Mouse (Mus musculus) bone marrow, adult 2 months (tissue): ENCODE results near the gene Ncbp2.

Source experiments
- CTCF ChIP-seq: fragments of 200-500 bp; IDR thresholded peaks from 2 replicates; pipeline ENCODE4 v1.5.1; 2011; ENCODE audit warnings: low read length, control low read depth; ENCODE audit not compliant: control insufficient read depth, insufficient read depth
- POLR2A ChIP-seq: fragments of 200-500 bp; IDR thresholded peaks from 2 replicates; pipeline ENCODE4 v1.6.1; 2011; ENCODE audit warnings: low read depth, mild to moderate bottlenecking, control low read depth, low read length, borderline replicate concordance; ENCODE audit not compliant: control insufficient read depth

- no peak for TF ChIP-seq CTCF
- no peak for TF ChIP-seq POLR2A
These were observed 2.9 kb upstream of the Ncbp2 start for GRCm38 (mm10) chr16:31945372-31945771.
